Mouse (Mus musculus) liver, postnatal 0 days (tissue): ENCODE measurements around the gene Chic2. TPM values are rescaled to one million over a fixed set of nuclear protein-coding genes. Genes with fewer than 3 reads are reported as not detected.

Experiments
- ATAC-seq: fragments of 200-750 bp; cut with Nextera tagmentation; 2 replicates; pipeline ENCODE4 v1.8.0; 2017; ENCODE audit warnings: mild to moderate bottlenecking, moderate library complexity
- DNase-seq: peaks from one replicate; pipeline ENCODE4 v3.0.0-alpha.2; 2016
- H3K27ac ChIP-seq: fragments of 300-500 bp; sonication (generic); 2 replicates; pipeline ENCODE4 v1.5.1; 2014; ENCODE audit warnings: antibody characterized with exemption, moderate library complexity, mild to moderate bottlenecking, low read depth
- H3K27me3 ChIP-seq: fragments of 300-500 bp; sonication (generic); 2 replicates; pipeline ENCODE4 v1.6.1; 2014; ENCODE audit warnings: low read length, control low read depth, mixed read lengths; ENCODE audit not compliant: insufficient read depth
- H3K36me3 ChIP-seq: fragments of 300-500 bp; sonication (generic); replicated peaks from 2 replicates; pipeline ENCODE4 v1.6.1; 2014; ENCODE audit warnings: mild to moderate bottlenecking, control low read depth, low read length, moderate library complexity, mixed read lengths; ENCODE audit not compliant: insufficient read depth
- H3K4me1 ChIP-seq: fragments of 300-500 bp; sonication (generic); 2 replicates; pipeline ENCODE4 v1.6.1; 2014; ENCODE audit warnings: antibody characterized with exemption, mild to moderate bottlenecking, control low read depth; ENCODE audit not compliant: insufficient read depth
- H3K4me2 ChIP-seq: fragments of 300-500 bp; sonication (generic); 2 replicates; pipeline ENCODE4 v1.6.1; 2014; ENCODE audit warnings: low read depth, mild to moderate bottlenecking, low read length, moderate library complexity, mixed read lengths
- H3K4me3 ChIP-seq: fragments of 300-500 bp; sonication (generic); 2 replicates; pipeline ENCODE4 v1.5.1; 2014; ENCODE audit warnings: low read depth, low read length
- H3K9ac ChIP-seq: fragments of 300-500 bp; sonication (generic); replicated peaks from 2 replicates; pipeline ENCODE4 v1.6.1; 2014; ENCODE audit warnings: mild to moderate bottlenecking, moderate library complexity
- H3K9me3 ChIP-seq: fragments of 300-500 bp; sonication (generic); 2 replicates; pipeline ENCODE4 v1.6.1; 2016; ENCODE audit warnings: mild to moderate bottlenecking, control low read depth, low read length, mixed read lengths
- CTCF ChIP-seq: sonication (generic); IDR thresholded peaks from 2 replicates; pipeline ENCODE4 v1.5.1; 2016; ENCODE audit warnings: antibody characterized with exemption, low read depth
- EP300 ChIP-seq: IDR thresholded peaks from 2 replicates; pipeline ENCODE4 v1.6.1; 2016; ENCODE audit warnings: antibody characterized with exemption, low read depth, mild to moderate bottlenecking
- WGBS: fragments of 180-500 bp; shearing (Covaris S2); extraction: QIAGEN DNeasy Blood & Tissue Kit; methylation state at CpG from one replicate; pipeline ENCODE4 v1.1.7; 2014; ENCODE audit not compliant: insufficient replicate concordance; 5-methylcytosine and 5-hydroxymethylcytosine counted together
- polyA plus RNA-seq: library from polyadenylated mRNA; unstranded; fragments of >200 nt; fragmentation: Nextera tagmentation; extraction: Ambion mirVana; gene quantifications from 2 replicates; pipeline ENCODE4 v1.2.1, GENCODE M21; 2015

Gene Chic2
- polyA plus RNA-seq, 1 experiment from 2014 or later = 27.8 TPM

- Histone ChIP-seq H3K4me1 (no peaks in the 10 kb centered on the region), H3K9ac (no peak overlapping the region), H3K9me3 (no peaks in the 10 kb centered on the region), H3K27me3 (peaks cover 86% of the 10 kb centered on the region), H3K4me2 (no peak overlapping the region), H3K27ac (no peak overlapping the region), H3K4me3 (no peak overlapping the region), H3K36me3 (no peaks in the 10 kb centered on the region)
- DNase-seq (no peak), ATAC-seq (no peak)
- TF ChIP-seq CTCF = no peak
- TF ChIP-seq EP300 = no peak
- 2% methylated on average over 14 of the region's 14 CpGs for WGBS
These were observed 38.5 kb upstream of the Chic2 start for GRCm38 (mm10) chr5:75083061-75083460.

- 10% methylated on average over 6 of the region's 6 CpGs for WGBS
- Histone ChIP-seq H3K27me3 (peaks cover 91% of the 10 kb centered on the region), H3K9me3 (no peaks in the 10 kb centered on the region), H3K4me1 (no peaks in the 10 kb centered on the region), H3K9ac (no peak overlapping the region), H3K36me3 (no peaks in the 10 kb centered on the region), H3K4me2 (no peak overlapping the region), H3K4me3 (no peak overlapping the region), H3K27ac (no peak overlapping the region)
- ATAC-seq = no peak
- TF ChIP-seq EP300 (no peak), CTCF (no peak)
- DNase-seq = no peak
These were observed 37.9 kb upstream of the Chic2 start for GRCm38 (mm10) chr5:75082439-75082838.

GRCm38 (mm10) chr5:75079564-75079963, 35.0 kb upstream of the Chic2 start:
- no peak overlapping the region for H3K4me3 ChIP-seq
- H3K9ac ChIP-seq = no peak overlapping the region
- H3K9me3 ChIP-seq = no peaks in the 10 kb centered on the region
- H3K27me3 ChIP-seq = peaks cover 97% of the 10 kb centered on the region
- H3K36me3 ChIP-seq = no peaks in the 10 kb centered on the region
- under 1% methylated on average over 7 of the region's 7 CpGs for WGBS
- no peak overlapping the region for H3K4me2 ChIP-seq
- ATAC-seq = no peak
- no peak overlapping the region for H3K27ac ChIP-seq
- TF ChIP-seq CTCF (peak; percentile 36), EP300 (no peak)
- DNase-seq = no peak
- no peaks in the 10 kb centered on the region for H3K4me1 ChIP-seq

- TF ChIP-seq EP300 (no peak), CTCF (no peak)
- no peaks in the 10 kb centered on the region for H3K4me1 ChIP-seq
- no peaks in the 10 kb centered on the region for H3K9me3 ChIP-seq
- no peak overlapping the region for H3K4me3 ChIP-seq
- ATAC-seq (no peak), DNase-seq (no peak)
- no peak overlapping the region for H3K4me2 ChIP-seq
- no peak overlapping the region for H3K9ac ChIP-seq
- no peak overlapping the region for H3K27ac ChIP-seq
- peaks cover 97% of the 10 kb centered on the region for H3K27me3 ChIP-seq
- WGBS = 1% methylated on average over 19 of the region's 19 CpGs
- H3K36me3 ChIP-seq = no peaks in the 10 kb centered on the region
These were observed 32.4 kb upstream of the Chic2 start for GRCm38 (mm10) chr5:75077051-75077380.

GRCm38 (mm10) chr5:75076326-75077050, 31.9 kb upstream of the Chic2 start:
- 2% methylated on average over 17 of the region's 17 CpGs for WGBS
- no peak for ATAC-seq
- no peak overlapping the region for H3K4me2 ChIP-seq

GRCm38 (mm10) chr5:75075383-75075941, 30.9 kb upstream of the Chic2 start, which contains the start of gene Gsx2:
Gene Gsx2, plus strand, starts transcription at chr5:75075601.
- H3K4me3 ChIP-seq = 0 out of 2 replicates have a peak within 1 kb of the TSS, but pooled peaks have one; percentile 6
- peaks cover 99% of the 10 kb centered on the region for H3K27me3 ChIP-seq
- no peak within 1 kb of the TSS for H3K4me2 ChIP-seq
- H3K9ac ChIP-seq = no peak within 1 kb of the TSS
- ATAC-seq (no peak), DNase-seq (no peak)
- no peak within 1 kb of the TSS for H3K27ac ChIP-seq
- no peaks in the 10 kb centered on the region for H3K36me3 ChIP-seq
- TF ChIP-seq CTCF (no peak), EP300 (no peak)
- H3K4me1 ChIP-seq = peaks cover 4% of the 10 kb centered on the region; the same call in 1 of the 2 replicates
- WGBS = under 1% methylated on average over 34 of the region's 41 CpGs
- H3K9me3 ChIP-seq = no peaks in the 10 kb centered on the region

More at GRCm38 (mm10) chr5:75076326-75077050, 31.9 kb upstream of the Chic2 start:
- TF ChIP-seq EP300 = no peak
- TF ChIP-seq CTCF = no peak
- Histone ChIP-seq H3K27ac (no peak overlapping the region), H3K27me3 (peaks cover 99% of the 10 kb centered on the region), H3K4me3 (no peak overlapping the region), H3K36me3 (no peaks in the 10 kb centered on the region), H3K4me1 (no peaks in the 10 kb centered on the region), H3K9ac (no peak overlapping the region), H3K9me3 (no peaks in the 10 kb centered on the region)
- DNase-seq = no peak
